ENCODE assay signal across 14 mouse cellular contexts in genomic region chr6:129233955-129234369, GRCm38 (mm10). TPM values are rescaled to one million over a fixed set of nuclear protein-coding genes. Genes with fewer than 3 reads are reported as not detected.
A peak's percentile ranks its signal among the peaks of the same experiment; 100 is the strongest.
DNase-seq lines count a peak whose midpoint lies in the region; ATAC-seq and TF ChIP-seq lines count a peak whose summit lies in the region.
"Had no signal": no experiment of that assay in that cellular context is flagged by ENCODE, and none has a peak within 500 bp of the region (broad histone marks: within the 10 kb centered on the region; RNA-seq: fewer than 3 reads in every experiment).

No protein-coding gene starts in this region.

- H3K36me3 ChIP-seq in kidney, adult 2 months (ENCODE audit: control insufficient read depth, insufficient read depth, low read length) = no peaks in the 10 kb centered on the region; the same call in 1 of the 2 replicates
- H3K36me3 ChIP-seq in macrophage (ENCODE audit: inconsistent target) = no peaks in the 10 kb centered on the region
- no peaks in the 10 kb centered on the region for H3K36me3 ChIP-seq in forebrain, embryonic 11.5 days (ENCODE audit: control insufficient read depth, insufficient read depth, low read length)
- H3K36me3 ChIP-seq: G1E; midbrain, embryonic 13.5 days had no signal

- no peak for DNase-seq in kidney, adult 2 months
- no peak for DNase-seq in kidney, postnatal 4 days
- peak; percentile 67 for DNase-seq in 416B (ENCODE audit: low read depth)
- no peak for DNase-seq in forebrain, embryonic 11.5 days (ENCODE audit: low spot score)
- no peak for DNase-seq in frontal cortex, postnatal 14 days (ENCODE audit: low spot score in 2 of 2)
- DNase-seq in testis, postnatal 10 days (ENCODE audit: low spot score) = no peak
- DNase-seq: adrenal gland, postnatal 14 days; heart, postnatal 14 days; kidney, postnatal 10 days had no signal

- H3K4me1 ChIP-seq in kidney, adult 2 months (ENCODE audit: control insufficient read depth, insufficient read depth, low read length) = peaks cover 51% of the 10 kb centered on the region
- peaks cover 2% of the 10 kb centered on the region; the same call in 1 of the 2 replicates for H3K4me1 ChIP-seq in bone marrow, adult 2 months (ENCODE audit: control insufficient read depth, insufficient read depth, low read length)
- no peaks in the 10 kb centered on the region for H3K4me1 ChIP-seq in forebrain, embryonic 11.5 days (replicated peaks; ENCODE audit: control insufficient read depth, insufficient read depth, low read length)

- TF ChIP-seq CTCF in kidney, adult 2 months (conservative IDR thresholded peaks at IDR 0.05; ENCODE audit: insufficient read depth, insufficient read length, low read depth, low read length) = no peak
- no peak for TF ChIP-seq CTCF in bone marrow, adult 2 months (IDR thresholded peaks at IDR 0.05; ENCODE audit: control insufficient read depth, insufficient read depth, low read length)

- H3K27me3 ChIP-seq in kidney, adult 2 months (replicated peaks; ENCODE audit: control insufficient read depth, insufficient read depth, low read length) = no peaks in the 10 kb centered on the region
- H3K27me3 ChIP-seq in forebrain, embryonic 11.5 days (ENCODE audit: control insufficient read depth, insufficient read depth, low read length) = no peaks in the 10 kb centered on the region
- H3K27me3 ChIP-seq: midbrain, embryonic 13.5 days had no signal

- no peak overlapping the region for H3K4me3 ChIP-seq in kidney, adult 2 months (ENCODE audit: insufficient read depth, low read depth, low read length)
- peak overlapping the region; percentile 52 for H3K4me3 ChIP-seq in bone marrow, adult 2 months (replicated peaks; ENCODE audit: control insufficient read depth, low read depth, low read length)
- no peak overlapping the region for H3K4me3 ChIP-seq in macrophage (ENCODE audit: inconsistent target)
- H3K4me3 ChIP-seq in forebrain, embryonic 11.5 days (ENCODE audit: low read depth, low read length) = no peak overlapping the region
- H3K4me3 ChIP-seq: midbrain, embryonic 13.5 days had no signal

- ATAC-seq in forebrain, embryonic 11.5 days (replicated peaks; ENCODE audit: low FRiP score) = no peak
- ATAC-seq: forebrain, embryonic 14.5 days; midbrain, embryonic 13.5 days had no signal

- H3K9me3 ChIP-seq in forebrain, embryonic 11.5 days (ENCODE audit: control insufficient read depth, low read length) = no peaks in the 10 kb centered on the region
- H3K9me3 ChIP-seq: midbrain, embryonic 13.5 days had no signal

- H3K79me2 ChIP-seq in macrophage (ENCODE audit: inconsistent target) = peaks cover 30% of the 10 kb centered on the region; the same call in 1 of the 2 replicates

- no peak overlapping the region for H3K9ac ChIP-seq in forebrain, embryonic 11.5 days (ENCODE audit: low read length)
- H3K9ac ChIP-seq: midbrain, embryonic 13.5 days had no signal

- peak overlapping the region; percentile 85 for H3K27ac ChIP-seq in kidney, adult 2 months (ENCODE audit: insufficient read depth, low read depth, low read length)
- peak overlapping the region; percentile 98 for H3K27ac ChIP-seq in bone marrow, adult 2 months (ENCODE audit: control insufficient read depth, insufficient read depth, low read depth, low read length, poor library complexity)
- H3K27ac ChIP-seq in macrophage = peak overlapping the region; percentile 100
- H3K27ac ChIP-seq in forebrain, embryonic 11.5 days (ENCODE audit: low read depth, low read length) = no peak overlapping the region
- H3K27ac ChIP-seq: midbrain, embryonic 13.5 days had no signal

- no peak overlapping the region for H3K4me2 ChIP-seq in forebrain, embryonic 11.5 days (ENCODE audit: low read depth, low read length, severe bottlenecking)
- H3K4me2 ChIP-seq: midbrain, embryonic 13.5 days had no signal

- WGBS in kidney, adult 2 months = 82% methylated on average over 18 of the region's 18 CpGs
- 42% methylated on average over 18 of the region's 18 CpGs for WGBS in bone marrow, adult 2 months
- 4% methylated on average over 3 of the region's 18 CpGs for WGBS in macrophage (ENCODE audit: missing documents)
- 84% methylated on average over 17 of the region's 18 CpGs for WGBS in forebrain, embryonic 11.5 days

- TF ChIP-seq POLR2A in kidney, adult 2 months (IDR thresholded peaks at IDR 0.05; ENCODE audit: low read depth, low read length) = no peak
- no peak for TF ChIP-seq POLR2A in bone marrow, adult 2 months (IDR thresholded peaks at IDR 0.05; ENCODE audit: borderline replicate concordance, control insufficient read depth, low read depth, low read length)

RNA-seq across cellular contexts. Expression of gene Cd69, which starts 41.3 kb away (rescaled TPM):
- 0.11 and 0.78 TPM in 2 replicates for polyA plus RNA-seq in kidney, adult 2 months (2012; rRNA removed)
- polyA plus RNA-seq in bone marrow, adult 2 months (2011; ENCODE audit: insufficient read depth, insufficient read length, low replicate concordance, missing spikeins) = 4.8 and 4.9 TPM in 2 replicates
- total RNA-seq in macrophage (2018; cell fraction: chromatin; rRNA removed) = 100 to 1,000 TPM in 2 of 26 experiments, 10 to 100 TPM in 21, 1 to 10 TPM in 3; 1.2 to 161 (median 29.2) TPM
- 100 to 1,000 TPM in 7 of 26 experiments, 10 to 100 TPM in 15, 1 to 10 TPM in 4; 2.5 to 178 (median 41.6) TPM for total RNA-seq in macrophage (2018; cell fraction: cytosol; rRNA removed)
- 100 to 1,000 TPM in 11 of 26 experiments, 10 to 100 TPM in 13, 1 to 10 TPM in 2; 3.7 to 210 (median 74.5) TPM for total RNA-seq in macrophage (2018; cell fraction: nucleus; rRNA removed)
- 2.4 to 12.8 TPM (median 4.1 TPM) in 3 replicates for polyA plus RNA-seq in macrophage (2018)
- polyA plus RNA-seq in forebrain, embryonic 11.5 days (2014; fragmentation: Nextera tagmentation; extraction: Ambion mirVana) = not detected in 2 replicates
- total RNA-seq: G1E had no signal
- polyA plus RNA-seq: forebrain, embryonic 14.5 days; G1E; midbrain, embryonic 13.5 days had no signal

RNA-seq across cellular contexts. Expression of gene Clec2d, which starts 53.5 kb away (rescaled TPM):
- polyA plus RNA-seq in kidney, adult 2 months (2012; rRNA removed) = 42.9 and 67.0 TPM in 2 replicates
- polyA plus RNA-seq in bone marrow, adult 2 months (2011; ENCODE audit: insufficient read depth, insufficient read length, low replicate concordance, missing spikeins) = 57.9 and 122 TPM in 2 replicates
- total RNA-seq in macrophage (2018; cell fraction: chromatin; rRNA removed) = 1,000 to 10,000 TPM in 14 of 26 experiments, 100 to 1,000 TPM in 12; 684 to 1,927 (median 1,016) TPM
- 100 to 1,000 TPM; 130 to 310 (median 205) TPM for total RNA-seq in macrophage (2018; cell fraction: cytosol; rRNA removed)
- total RNA-seq in macrophage (2018; cell fraction: nucleus; rRNA removed) = 1,000 to 10,000 TPM in 24 of 26 experiments, 100 to 1,000 TPM in 2; 867 to 2,363 (median 1,262) TPM
- 120 to 201 TPM (median 122 TPM) in 3 replicates for polyA plus RNA-seq in macrophage (2018)
- polyA plus RNA-seq in forebrain, embryonic 11.5 days (2014; fragmentation: Nextera tagmentation; extraction: Ambion mirVana) = not detected in 2 replicates
- total RNA-seq: G1E had no signal
- polyA plus RNA-seq: forebrain, embryonic 14.5 days; G1E had no signal

Comparison
In these comparisons a context has a peak if more than half of its experiments do, and no peak if none do; other contexts are left out.
1. RNA of gene Clec2d, which starts 53.5 kb away (polyA plus RNA-seq): 57.9 to 122 TPM in bone marrow, adult 2 months, 120 to 201 TPM in macrophage and 42.9 to 67.0 TPM in kidney, adult 2 months; not detected in forebrain, embryonic 11.5 days; every median in the first group is over 10 times any median in the second.